Mouse (Mus musculus): ENCODE data around the gene Samd1. TPM values are rescaled to one million over a fixed set of nuclear protein-coding genes. Genes with fewer than 3 reads are reported as not detected.
"Not testable (repeated sequence)": the region's sequence is repeated elsewhere in the genome, so short reads cannot be mapped to it uniquely, and the experiment has no call there.

Samd1 gene
- polyA plus RNA-seq, 1 experiment: 39.5 TPM

DNA sequence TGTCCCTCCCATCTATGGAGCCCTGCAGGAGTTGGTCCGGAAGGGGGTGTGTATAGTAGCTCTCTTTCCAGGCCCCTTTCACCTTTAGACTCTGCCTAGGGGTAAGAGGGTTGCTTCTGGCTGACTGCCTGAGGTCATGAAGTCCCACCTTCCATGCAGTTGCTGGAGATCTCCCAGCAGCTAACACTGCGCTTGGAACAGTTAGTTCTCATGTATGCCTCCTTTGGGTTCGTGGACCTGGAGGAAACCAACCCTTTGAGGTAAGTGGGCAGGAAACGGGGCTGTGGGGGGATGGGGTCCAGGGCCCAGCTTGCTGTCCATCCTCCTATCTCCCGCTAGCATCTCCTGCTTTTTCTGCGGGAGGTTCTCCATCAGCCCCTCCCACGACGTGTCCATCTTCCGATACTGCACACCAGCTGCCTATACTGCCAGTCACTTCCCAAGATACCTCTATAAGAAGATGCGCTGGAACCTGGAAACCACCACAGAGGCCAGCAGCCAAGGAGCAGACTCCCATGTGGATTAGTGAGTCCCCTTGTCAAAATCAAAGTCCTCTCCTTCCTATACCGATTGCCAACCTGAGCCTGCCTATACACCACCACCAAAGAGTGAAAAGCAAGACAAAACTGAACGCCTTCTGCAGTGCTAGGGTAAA lies 5.6 kb downstream of the Samd1 start:
- DNase-seq (ENCODE audit: low read depth in 1 of 2, low spot score in 2 of 2): no peak
- no peak overlapping the region for H3K4me3 ChIP-seq (ENCODE audit: extremely low read depth, insufficient read depth, insufficient read length)
- H3K27ac ChIP-seq (ENCODE audit: insufficient read depth, low read length): no peak overlapping the region
- 82% methylated on average over 12 of the region's 12 CpGs for WGBS
- H3K27me3 ChIP-seq (ENCODE audit: control insufficient read depth, insufficient read depth, low read length): no peaks in the 10 kb centered on the region
- TF ChIP-seq POLR2A (IDR thresholded peaks at IDR 0.05; ENCODE audit: low read depth, low read length) (no peak), CTCF (IDR thresholded peaks at IDR 0.05; ENCODE audit: extremely low read depth, insufficient read depth, insufficient read length, insufficient replicate concordance) (no peak)
- H3K36me3 ChIP-seq (ENCODE audit: control insufficient read depth, insufficient read depth, low read length): peaks cover 2% of the 10 kb centered on the region; the same call in 1 of the 2 replicates
- H3K4me1 ChIP-seq (ENCODE audit: control insufficient read depth, insufficient read depth, insufficient read length): peaks cover 11% of the 10 kb centered on the region

- Histone ChIP-seq H3K27ac (ENCODE audit: insufficient read depth, low read length) (no peak overlapping the region), H3K27me3 (ENCODE audit: control insufficient read depth, insufficient read depth, low read length) (no peaks in the 10 kb centered on the region), H3K36me3 (ENCODE audit: control insufficient read depth, insufficient read depth, low read length) (peaks cover 2% of the 10 kb centered on the region; the same call in 1 of the 2 replicates), H3K4me1 (ENCODE audit: control insufficient read depth, insufficient read depth, insufficient read length) (peaks cover 10% of the 10 kb centered on the region), H3K4me3 (ENCODE audit: extremely low read depth, insufficient read depth, insufficient read length) (no peak overlapping the region)
- no peak for TF ChIP-seq POLR2A (IDR thresholded peaks at IDR 0.05; ENCODE audit: low read depth, low read length)
- TF ChIP-seq CTCF (IDR thresholded peaks at IDR 0.05; ENCODE audit: extremely low read depth, insufficient read depth, insufficient read length, insufficient replicate concordance): no peak
- WGBS: 72% methylated on average over 6 of the region's 6 CpGs
- DNase-seq (ENCODE audit: low read depth in 1 of 2, low spot score in 2 of 2): no peak
These were observed 6.3 kb downstream of the Samd1 start for GRCm38 (mm10) chr8:84003612-84004246.

- Histone ChIP-seq H3K4me3 (ENCODE audit: extremely low read depth, insufficient read depth, insufficient read length) (peak overlapping the region; percentile 57), H3K36me3 (ENCODE audit: control insufficient read depth, insufficient read depth, low read length) (no peaks in the 10 kb centered on the region), H3K27ac (ENCODE audit: insufficient read depth, low read length) (peak overlapping the region; percentile 88), H3K4me1 (ENCODE audit: control insufficient read depth, insufficient read depth, insufficient read length) (peaks cover 7% of the 10 kb centered on the region), H3K27me3 (ENCODE audit: control insufficient read depth, insufficient read depth, low read length) (no peaks in the 10 kb centered on the region)
- peak; percentile 96 to 97 for DNase-seq (ENCODE audit: low read depth in 1 of 2, low spot score in 2 of 2)
- TF ChIP-seq CTCF (IDR thresholded peaks at IDR 0.05; ENCODE audit: extremely low read depth, insufficient read depth, insufficient read length, insufficient replicate concordance) (no peak), POLR2A (IDR thresholded peaks at IDR 0.05; ENCODE audit: low read depth, low read length) (no peak)
- WGBS: 2% methylated on average over 30 of the region's 30 CpGs
These were observed 7.2 kb downstream of the Samd1 start for GRCm38 (mm10) chr8:84004533-84005201.

DNA sequence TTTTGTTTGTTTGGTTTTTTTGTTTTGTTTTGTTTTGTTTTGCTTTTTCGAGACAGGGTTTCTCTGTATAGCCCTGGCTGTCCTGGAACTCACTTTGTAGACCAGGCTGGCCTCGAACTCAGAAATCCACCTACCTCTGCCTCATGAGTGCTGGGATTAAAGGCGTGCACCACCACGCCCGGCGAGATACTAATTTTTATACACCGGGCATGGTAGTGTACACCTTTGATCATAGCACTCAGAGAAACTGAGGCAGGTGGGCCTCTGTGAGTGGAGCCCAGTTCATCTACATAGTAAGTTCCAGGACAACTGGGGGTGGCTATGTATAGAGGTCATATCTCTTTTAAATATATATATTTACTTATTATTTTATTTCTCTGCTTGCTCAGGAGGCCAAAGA lies 8.0 kb downstream of the Samd1 start:
- not testable (repeated sequence) for H3K4me3 ChIP-seq (ENCODE audit: extremely low read depth, insufficient read depth, insufficient read length); H3K36me3 ChIP-seq (ENCODE audit: control insufficient read depth, insufficient read depth, low read length); H3K27ac ChIP-seq (ENCODE audit: insufficient read depth, low read length); H3K4me1 ChIP-seq (ENCODE audit: control insufficient read depth, insufficient read depth, insufficient read length); H3K27me3 ChIP-seq (ENCODE audit: control insufficient read depth, insufficient read depth, low read length); DNase-seq (ENCODE audit: low read depth in 1 of 2, low spot score in 2 of 2)
- WGBS: 93% methylated on average over 7 of the region's 7 CpGs

DNA sequence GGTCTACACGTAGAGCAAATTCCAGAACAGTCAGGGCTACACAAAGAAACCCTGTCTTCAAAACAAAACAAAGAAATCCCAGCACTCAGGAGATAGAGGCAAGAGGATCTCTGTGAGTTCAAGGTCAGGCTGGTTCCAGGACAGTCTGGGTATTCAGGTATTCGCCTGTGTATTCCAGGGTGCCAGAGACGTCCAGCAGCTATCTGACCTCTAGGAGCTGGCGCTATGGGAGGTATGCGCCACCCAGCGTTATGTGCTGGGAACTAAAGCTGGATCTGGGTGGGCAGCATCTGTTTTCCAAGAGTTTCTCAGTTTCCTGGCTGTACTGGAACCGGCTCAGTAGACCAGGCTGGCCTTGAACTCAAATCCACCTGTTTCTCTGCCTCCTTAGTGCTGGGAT lies 10.9 kb downstream of the Samd1 start:
- H3K27ac ChIP-seq (ENCODE audit: insufficient read depth, low read length): no peak overlapping the region
- H3K4me3 ChIP-seq (ENCODE audit: extremely low read depth, insufficient read depth, insufficient read length): no peak overlapping the region
- no peak for DNase-seq (ENCODE audit: low read depth in 1 of 2, low spot score in 2 of 2)
- TF ChIP-seq CTCF (IDR thresholded peaks at IDR 0.05; ENCODE audit: extremely low read depth, insufficient read depth, insufficient read length, insufficient replicate concordance): no peak
- no peak for TF ChIP-seq POLR2A (IDR thresholded peaks at IDR 0.05; ENCODE audit: low read depth, low read length)
- WGBS: 77% methylated on average over 7 of the region's 7 CpGs
- H3K36me3 ChIP-seq (ENCODE audit: control insufficient read depth, insufficient read depth, low read length): no peaks in the 10 kb centered on the region
- H3K4me1 ChIP-seq (ENCODE audit: control insufficient read depth, insufficient read depth, insufficient read length): peaks cover 24% of the 10 kb centered on the region
- peaks cover 19% of the 10 kb centered on the region for H3K27me3 ChIP-seq (ENCODE audit: control insufficient read depth, insufficient read depth, low read length)

GRCm38 (mm10) chr8:84009876-84010275 lies 12.4 kb downstream of the Samd1 start:
- TF ChIP-seq POLR2A (IDR thresholded peaks at IDR 0.05; ENCODE audit: low read depth, low read length) (no peak), CTCF (IDR thresholded peaks at IDR 0.05; ENCODE audit: extremely low read depth, insufficient read depth, insufficient read length, insufficient replicate concordance) (peak; percentile 88)
- Histone ChIP-seq H3K36me3 (ENCODE audit: control insufficient read depth, insufficient read depth, low read length) (no peaks in the 10 kb centered on the region), H3K4me1 (ENCODE audit: control insufficient read depth, insufficient read depth, insufficient read length) (peaks cover 21% of the 10 kb centered on the region), H3K27me3 (ENCODE audit: control insufficient read depth, insufficient read depth, low read length) (peaks cover 21% of the 10 kb centered on the region), H3K27ac (ENCODE audit: insufficient read depth, low read length) (no peak overlapping the region), H3K4me3 (ENCODE audit: extremely low read depth, insufficient read depth, insufficient read length) (no peak overlapping the region)
- DNase-seq (ENCODE audit: low read depth in 1 of 2, low spot score in 2 of 2): peak in 1 of 2 experiments; percentile 77
- 2% methylated on average over 11 of the region's 11 CpGs for WGBS
